Mouse (Mus musculus) thymus, adult 2 months (tissue): ENCODE results near the gene Cyth3. TPM values are rescaled to one million over a fixed set of nuclear protein-coding genes. Genes with fewer than 3 reads are reported as not detected.

ENCODE experiments used
- DNase-seq: peaks from one replicate; pipeline ENCODE4 v3.0.0; 2021
- H3K27ac ChIP-seq: fragments of 200-500 bp; 2 replicates; pipeline ENCODE4 v1.5.1; 2012; ENCODE audit warnings: low read length, control low read depth; ENCODE audit not compliant: control insufficient read depth, insufficient read depth
- H3K27me3 ChIP-seq: fragments of 200-500 bp; 2 replicates; pipeline ENCODE4 v1.6.1; 2012; ENCODE audit warnings: mild to moderate bottlenecking, low read length, moderate library complexity, mixed read lengths; ENCODE audit not compliant: control insufficient read depth, insufficient read depth
- H3K36me3 ChIP-seq: fragments of 200-500 bp; 2 replicates; pipeline ENCODE4 v1.6.1; 2012; ENCODE audit warnings: mild to moderate bottlenecking, low read length, moderate library complexity; ENCODE audit not compliant: control insufficient read depth, insufficient read depth
- H3K4me1 ChIP-seq: fragments of 200-500 bp; replicated peaks from 2 replicates; pipeline ENCODE4 v1.6.1; 2012; ENCODE audit warnings: low read length; ENCODE audit not compliant: control insufficient read depth, insufficient read depth
- H3K4me3 ChIP-seq: fragments of 200-500 bp; 2 replicates; pipeline ENCODE4 v1.5.1; 2012; ENCODE audit warnings: mild to moderate bottlenecking, low read length, control low read depth, moderate library complexity; ENCODE audit not compliant: control insufficient read depth, insufficient read depth
- CTCF ChIP-seq: fragments of 200-500 bp; IDR thresholded peaks from 2 replicates; pipeline ENCODE4 v1.5.1; 2012; ENCODE audit warnings: mild to moderate bottlenecking, control low read depth, low read length, moderate library complexity, borderline replicate concordance; ENCODE audit not compliant: control insufficient read depth, poor library complexity, insufficient read depth; ENCODE audit errors: extremely low read depth
- POLR2A ChIP-seq: fragments of 200-500 bp; IDR thresholded peaks from 2 replicates; pipeline ENCODE4 v1.6.1; 2012; ENCODE audit warnings: mild to moderate bottlenecking, low read length, control low read depth, moderate library complexity; ENCODE audit not compliant: control insufficient read depth, poor library complexity, insufficient read depth; ENCODE audit errors: extremely low read depth
- WGBS: fragments of 180-500 bp; shearing (Covaris S2); methylation state at CpG from one replicate; pipeline ENCODE4 v1.1.7; 2018; 5-methylcytosine and 5-hydroxymethylcytosine counted together
- polyA plus RNA-seq: library from polyadenylated mRNA; depleted of rRNA; stranded (reverse); fragments of >200 nt; gene quantifications from 2 replicates; pipeline ENCODE4 v1.2.3, GENCODE M21; 2012

The Cyth3 gene
- polyA plus RNA-seq, 1 experiment = 13.4 TPM

DNA sequence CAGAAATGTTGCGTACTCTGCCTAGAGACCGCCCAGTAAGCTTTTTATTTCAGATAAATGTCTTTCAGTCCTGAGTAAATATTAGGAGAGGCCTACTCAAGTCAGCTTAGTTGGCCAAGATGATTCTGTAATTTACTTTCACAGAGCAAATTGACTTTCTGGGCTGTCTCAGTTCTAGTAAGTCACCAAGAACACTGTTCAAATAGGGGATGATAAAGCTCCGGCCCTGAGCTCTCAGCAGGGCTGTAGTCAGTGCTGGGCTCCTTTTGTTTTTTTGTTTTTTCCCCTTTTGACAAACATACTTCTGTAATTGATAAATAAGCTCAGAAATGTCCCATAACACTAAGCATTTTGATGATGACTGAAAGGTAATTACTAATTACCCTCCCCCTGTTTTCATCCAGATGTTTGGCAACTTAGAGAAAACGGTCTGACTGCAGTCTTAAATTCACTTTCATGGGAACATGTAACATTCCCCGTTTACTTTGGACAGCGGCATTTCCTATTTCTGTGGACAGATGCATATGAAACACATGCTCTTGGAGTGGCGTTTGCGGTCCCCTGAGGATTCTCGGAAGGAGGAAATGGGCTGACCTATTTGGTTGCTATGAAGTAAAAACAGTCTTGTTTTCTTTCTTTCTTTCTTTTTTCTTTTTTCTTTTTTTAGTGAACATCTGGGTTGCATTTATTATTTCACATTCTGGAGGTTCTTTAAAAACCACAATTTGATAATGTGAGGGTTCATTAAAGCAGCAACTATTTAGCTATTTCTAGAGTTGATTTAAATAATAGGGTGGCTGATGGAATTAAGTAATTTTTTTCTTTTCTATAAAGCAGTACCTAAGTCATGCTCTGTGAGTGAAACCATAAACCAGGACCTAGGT is 10.7 kb downstream of the Cyth3 start:
- WGBS = 85% methylated on average over 9 of the region's 9 CpGs
- H3K4me1 ChIP-seq = peaks cover 10% of the 10 kb centered on the region

GRCm38 (mm10) chr5:143633558-143633871 is 11.3 kb downstream of the Cyth3 start:
- peaks cover 10% of the 10 kb centered on the region for H3K4me1 ChIP-seq
- no peak overlapping the region for H3K4me3 ChIP-seq
- no peaks in the 10 kb centered on the region for H3K27me3 ChIP-seq
- TF ChIP-seq CTCF = no peak
- no peak for TF ChIP-seq POLR2A
- DNase-seq = no peak
- no peaks in the 10 kb centered on the region for H3K36me3 ChIP-seq
- 91% methylated on average over 5 of the region's 5 CpGs for WGBS
- no peak overlapping the region for H3K27ac ChIP-seq

More for the DNA sequence above, 10.7 kb downstream of the Cyth3 start:
- no peaks in the 10 kb centered on the region for H3K36me3 ChIP-seq
- no peak for DNase-seq
- H3K27me3 ChIP-seq = no peaks in the 10 kb centered on the region
- no peak overlapping the region for H3K27ac ChIP-seq
- no peak overlapping the region for H3K4me3 ChIP-seq
- no peak for TF ChIP-seq POLR2A
- no peak for TF ChIP-seq CTCF

DNA sequence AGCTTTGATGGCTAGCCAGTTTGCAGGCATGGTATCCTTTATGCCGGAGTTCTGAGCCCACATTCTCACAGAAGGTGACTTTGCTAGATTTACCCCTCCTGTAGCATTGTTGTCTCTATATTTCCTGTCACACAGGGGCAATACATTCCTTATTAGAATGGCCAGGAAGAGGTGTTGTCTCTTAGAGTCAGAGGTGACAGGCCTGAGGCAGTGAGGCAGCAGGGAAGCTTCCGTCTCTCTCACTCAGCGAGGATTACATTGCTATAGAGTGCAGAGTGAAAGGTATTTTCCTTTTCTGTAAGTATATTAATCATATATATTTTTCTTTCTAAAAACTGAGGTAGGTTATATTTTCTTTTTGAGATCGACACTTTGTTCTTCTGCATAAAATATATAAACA is 11.6 kb downstream of the Cyth3 start:
- H3K4me1 ChIP-seq = peaks cover 10% of the 10 kb centered on the region
- WGBS = 92% methylated on average over 4 of the region's 4 CpGs
- TF ChIP-seq CTCF = no peak
- TF ChIP-seq POLR2A = no peak
- no peak overlapping the region for H3K27ac ChIP-seq
- no peak for DNase-seq
- H3K4me3 ChIP-seq = no peak overlapping the region
- no peaks in the 10 kb centered on the region for H3K27me3 ChIP-seq
- H3K36me3 ChIP-seq = no peaks in the 10 kb centered on the region

- Histone ChIP-seq H3K27ac (no peak overlapping the region), H3K36me3 (no peaks in the 10 kb centered on the region), H3K27me3 (no peaks in the 10 kb centered on the region), H3K4me3 (no peak overlapping the region), H3K4me1 (peaks cover 10% of the 10 kb centered on the region)
- TF ChIP-seq POLR2A (no peak), CTCF (no peak)
- DNase-seq = no peak
- WGBS = 86% methylated on average over 12 of the region's 12 CpGs
Measured at GRCm38 (mm10) chr5:143634550-143635112, 12.4 kb downstream of the Cyth3 start.

DNA sequence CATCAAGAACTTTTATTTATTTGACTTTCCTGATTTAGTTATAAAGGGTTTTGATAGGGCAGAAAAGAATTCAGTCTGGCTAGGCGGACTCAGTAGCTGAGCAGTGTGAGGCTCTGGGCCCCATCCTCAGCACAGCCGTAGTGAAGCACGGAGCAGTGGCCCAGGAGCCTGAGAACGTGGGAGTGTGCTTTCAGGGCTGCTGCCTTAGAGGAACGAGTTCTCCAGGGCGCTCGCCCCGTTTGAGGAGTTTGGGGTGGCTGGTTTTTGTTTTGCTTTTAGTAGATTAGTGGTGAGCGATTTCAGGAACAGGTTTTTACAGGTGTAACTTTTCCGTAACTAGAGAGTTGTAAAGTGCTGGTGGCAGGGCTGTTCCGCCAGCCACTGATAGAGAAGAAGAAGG is 13.1 kb downstream of the Cyth3 start:
- H3K4me1 ChIP-seq = peaks cover 9% of the 10 kb centered on the region
- no peak for DNase-seq
- no peak overlapping the region for H3K4me3 ChIP-seq
- H3K27ac ChIP-seq = no peak overlapping the region
- no peak for TF ChIP-seq POLR2A
- no peak for TF ChIP-seq CTCF
- H3K36me3 ChIP-seq = no peaks in the 10 kb centered on the region
- no peaks in the 10 kb centered on the region for H3K27me3 ChIP-seq
- 94% methylated on average over 11 of the region's 11 CpGs for WGBS

- Histone ChIP-seq H3K4me3 (no peak overlapping the region), H3K4me1 (peaks cover 2% of the 10 kb centered on the region)
- WGBS = 91% methylated on average over 7 of the region's 7 CpGs
Measured at GRCm38 (mm10) chr5:143636173-143636572, 13.9 kb downstream of the Cyth3 start.

GRCm38 (mm10) chr5:143637832-143638420 is 15.7 kb downstream of the Cyth3 start:
- H3K4me3 ChIP-seq = no peak overlapping the region
- no peak overlapping the region for H3K27ac ChIP-seq
- no peaks in the 10 kb centered on the region; the same call in 1 of the 2 replicates for H3K4me1 ChIP-seq
- DNase-seq = no peak
- H3K27me3 ChIP-seq = no peaks in the 10 kb centered on the region
- TF ChIP-seq CTCF (no peak), POLR2A (no peak)
- no peaks in the 10 kb centered on the region for H3K36me3 ChIP-seq
- WGBS = 91% methylated on average over 11 of the region's 11 CpGs

More at GRCm38 (mm10) chr5:143636173-143636572, 13.9 kb downstream of the Cyth3 start:
- no peaks in the 10 kb centered on the region for H3K27me3 ChIP-seq
- DNase-seq = no peak
- no peaks in the 10 kb centered on the region for H3K36me3 ChIP-seq
- TF ChIP-seq CTCF (no peak), POLR2A (no peak)
- no peak overlapping the region for H3K27ac ChIP-seq
